Mouse (Mus musculus) CD4-positive, CD25-positive, alpha-beta regulatory T cell, adult 2 months (primary cell): ENCODE results near the gene Ccno.

Experiments
- DNase-seq: peaks from one replicate; pipeline ENCODE4 v3.0.0-alpha.2; 2012; ENCODE audit warnings: low read depth, low spot score

Gene Ccno

DNA sequence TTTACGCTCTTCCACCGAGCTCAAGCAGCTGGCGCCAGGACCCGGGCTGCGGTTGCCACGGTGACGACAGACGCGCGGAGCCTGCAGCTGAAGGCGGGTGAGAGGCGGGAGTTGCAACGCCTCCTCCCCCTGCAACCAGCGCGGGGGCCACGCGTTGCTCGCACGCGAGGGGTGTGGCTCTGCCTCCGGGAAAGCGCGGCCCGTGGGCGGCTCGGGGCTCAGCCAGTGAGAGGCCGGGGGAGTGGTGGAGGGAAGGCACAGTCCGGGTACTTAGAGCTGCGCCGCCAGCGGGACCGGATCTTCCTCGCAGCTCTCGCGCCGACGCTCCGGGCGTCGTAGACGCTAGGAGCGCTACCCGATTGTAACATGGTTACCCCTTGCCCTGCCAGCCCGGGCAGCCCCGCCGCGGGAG is at the start of gene Ccno:
Gene Ccno (plus strand): TSS at position 271 of the 412 bp plus-strand sequence.
- peak; percentile 97 for DNase-seq

- DNase-seq: no peak
These were observed 49.5 kb upstream of the Ccno start for GRCm38 (mm10) chr13:112938130-112938529.

- DNase-seq: no peak
These were observed 45.7 kb upstream of the Ccno start for GRCm38 (mm10) chr13:112941879-112942330.

- DNase-seq: no peak
These were observed 42.3 kb upstream of the Ccno start for GRCm38 (mm10) chr13:112945312-112945711.

DNA sequence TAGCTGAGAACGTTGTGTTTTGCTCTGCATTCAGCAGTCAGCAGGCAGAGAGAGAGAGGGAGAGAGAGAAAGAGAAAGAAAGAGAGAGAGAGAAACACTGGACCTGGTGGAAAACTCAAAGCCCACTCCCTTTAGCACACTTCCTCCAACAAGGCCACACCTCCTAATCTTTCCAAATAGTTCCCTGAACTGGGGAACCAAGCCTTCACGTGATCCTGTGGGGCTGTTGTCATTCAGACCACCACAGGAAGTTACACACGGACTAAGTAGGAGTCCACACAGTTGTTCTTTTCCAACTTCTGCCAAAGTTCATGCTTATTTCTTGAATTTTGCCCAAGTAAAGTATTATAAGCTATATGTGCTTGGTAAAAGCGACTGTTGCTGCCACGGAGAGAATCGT is 41.7 kb upstream of the Ccno start:
- no peak for DNase-seq

DNA sequence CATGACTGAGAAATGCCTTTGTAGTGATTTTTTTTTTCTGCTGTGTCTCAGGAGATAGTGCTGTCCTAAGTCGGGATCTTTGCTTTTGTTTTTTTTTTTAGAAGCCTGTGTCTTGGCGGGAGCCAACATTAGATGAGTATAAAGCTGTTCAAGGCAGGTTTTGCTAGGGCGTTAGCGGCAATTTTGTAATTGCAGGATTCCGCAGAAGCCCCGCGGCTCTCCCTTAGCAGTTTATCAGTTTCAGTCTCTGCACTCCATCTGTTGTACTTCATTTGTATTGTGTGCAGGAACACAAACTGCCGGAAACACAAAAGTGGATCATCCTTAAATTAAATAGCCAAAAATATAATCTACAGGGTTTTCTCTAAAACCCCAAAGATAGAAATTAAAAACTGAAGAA is 33.5 kb upstream of the Ccno start:
- no peak for DNase-seq

DNA sequence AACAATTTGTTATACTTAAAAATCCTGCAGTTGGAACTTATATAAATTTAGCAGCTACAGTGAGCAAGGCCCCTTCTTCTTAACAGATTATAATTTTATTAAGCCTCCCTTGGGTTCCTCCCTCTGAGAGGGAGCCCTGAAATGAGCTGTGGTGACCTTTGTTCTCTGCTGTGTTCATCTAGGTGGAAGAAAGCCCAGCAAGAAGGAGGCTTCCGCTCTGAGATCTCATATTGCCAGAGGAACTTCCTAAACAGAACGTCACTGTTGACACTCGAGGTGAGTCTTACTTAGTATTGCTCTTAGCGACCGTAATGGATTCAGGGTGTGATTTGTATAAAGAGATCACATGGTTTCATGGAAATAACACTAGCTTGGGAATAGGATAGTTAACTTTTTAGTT is 24.5 kb upstream of the Ccno start:
- no peak for DNase-seq

DNA sequence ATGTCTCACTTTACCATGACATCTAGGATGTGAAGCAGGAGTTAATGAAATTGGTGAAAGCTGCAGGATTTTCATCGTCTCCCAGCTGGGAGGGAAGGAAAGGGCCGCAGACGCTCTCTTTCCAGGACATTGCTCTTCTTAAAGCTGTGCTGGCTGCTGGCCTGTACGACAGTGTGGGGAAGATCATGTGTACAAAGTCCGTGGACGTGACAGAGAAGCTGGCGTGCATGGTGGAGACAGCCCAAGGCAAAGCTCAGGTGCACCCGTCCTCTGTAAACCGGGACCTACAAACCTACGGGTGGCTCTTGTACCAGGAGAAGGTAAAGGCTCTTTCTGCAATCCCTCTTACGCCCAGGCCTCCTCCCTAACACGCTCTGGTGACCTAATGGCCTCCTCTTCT is 23.2 kb upstream of the Ccno start:
- no peak for DNase-seq

GRCm38 (mm10) chr13:112967267-112967666 is 20.3 kb upstream of the Ccno start:
- no peak for DNase-seq

- no peak for DNase-seq
These were observed 10.9 kb upstream of the Ccno start for GRCm38 (mm10) chr13:112976720-112977119.

- no peak for DNase-seq
These were observed 1.8 kb upstream of the Ccno start for GRCm38 (mm10) chr13:112985605-112986450.

DNA sequence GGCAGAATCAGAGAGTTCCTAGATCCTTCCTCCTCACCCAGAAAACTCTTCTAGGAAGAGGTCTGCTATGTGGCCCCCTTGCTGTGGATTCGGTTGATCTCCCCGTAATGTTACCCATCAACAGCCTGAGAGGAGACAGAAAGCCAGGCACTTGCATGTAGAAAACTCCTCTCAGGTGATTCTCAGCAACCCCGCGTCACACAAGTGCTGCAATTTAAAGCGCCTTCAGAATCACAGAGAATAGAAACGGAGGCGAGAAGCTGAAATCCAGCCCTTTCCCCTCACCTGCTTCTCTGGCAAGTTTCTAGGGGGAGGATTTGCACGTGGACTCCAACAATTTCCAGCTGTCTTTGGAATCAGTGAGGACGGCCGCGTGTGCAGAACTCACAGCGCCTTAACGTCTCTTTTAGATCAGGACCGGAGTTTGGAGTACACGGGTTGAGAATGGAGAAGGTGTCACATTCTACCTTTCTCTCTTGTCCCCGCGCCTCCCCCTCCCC is 1.1 kb upstream of the Ccno start:
- peak; percentile 24 for DNase-seq

DNA sequence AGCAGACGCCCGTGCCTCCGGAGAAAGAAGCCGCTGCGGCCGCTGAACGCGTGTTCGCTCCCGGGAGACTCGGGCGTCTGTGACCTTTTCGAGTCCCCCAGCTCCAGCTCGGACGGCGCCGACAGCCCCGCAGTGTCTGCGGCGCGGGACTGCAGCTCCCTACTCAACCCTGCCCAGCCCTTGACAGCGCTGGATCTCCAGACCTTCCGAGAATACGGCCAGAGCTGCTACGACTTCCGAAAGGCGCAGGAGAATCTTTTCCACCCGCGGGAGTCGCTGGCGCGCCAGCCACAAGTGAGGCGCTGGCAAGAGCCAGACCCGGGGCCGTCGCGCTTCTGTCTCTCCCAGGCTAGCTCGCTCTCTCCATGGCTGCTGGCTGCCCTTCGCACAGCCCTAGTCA is 389 bp downstream of the Ccno start:
- DNase-seq: no peak

DNA sequence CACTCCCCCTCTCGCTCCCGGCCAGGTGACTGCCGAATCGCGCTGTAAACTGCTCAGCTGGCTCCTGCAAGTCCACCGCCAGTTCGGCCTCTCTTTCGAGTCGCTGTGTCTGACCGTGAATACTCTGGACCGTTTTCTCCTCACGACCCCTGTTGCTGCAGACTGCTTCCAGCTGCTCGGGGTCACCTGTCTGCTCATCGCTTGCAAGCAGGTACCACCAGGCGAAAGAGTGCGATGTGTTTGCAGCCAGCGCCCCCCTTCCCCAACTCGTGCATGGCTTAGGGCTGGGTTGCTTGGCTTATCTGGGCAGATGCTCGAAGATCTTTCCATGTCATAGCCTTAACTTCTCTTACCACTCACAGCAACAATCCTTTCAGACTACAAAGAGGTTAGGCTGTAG is 1.3 kb downstream of the Ccno start:
- peak; percentile 39 for DNase-seq

- peak; percentile 28 for DNase-seq
These were observed 1.9 kb downstream of the Ccno start for GRCm38 (mm10) chr13:112989541-112989940.

DNA sequence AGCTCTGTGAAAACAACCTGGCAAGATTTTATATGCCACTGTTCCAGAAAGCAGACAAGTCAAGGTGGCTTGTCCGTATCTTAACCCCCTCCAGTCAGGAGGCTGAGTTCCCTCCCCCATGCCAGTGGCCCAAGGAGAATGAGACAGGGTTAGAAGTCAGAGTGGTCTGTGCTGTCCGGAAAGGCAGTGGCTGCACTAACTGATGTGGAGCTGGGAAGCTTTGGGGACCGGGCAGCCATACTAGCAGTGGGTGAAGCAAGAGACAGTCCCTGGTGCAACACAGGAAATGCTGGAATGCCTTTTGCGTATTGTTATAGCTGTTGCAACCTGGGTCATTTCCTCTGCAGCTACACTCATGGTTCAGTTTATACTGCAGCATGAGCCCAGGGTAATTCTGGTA is 2.7 kb downstream of the Ccno start:
- peak; percentile 24 for DNase-seq

GRCm38 (mm10) chr13:112993531-112994152 is 6.0 kb downstream of the Ccno start, which contains the start of gene Mcidas:
Mcidas (plus strand) TSS chr13:112993845.
- DNase-seq: peak; percentile 58

GRCm38 (mm10) chr13:112994191-112994590 is 6.6 kb downstream of the Ccno start:
- DNase-seq: peak; percentile 89

- no peak for DNase-seq
These were observed 8.8 kb downstream of the Ccno start for GRCm38 (mm10) chr13:112996407-112996806.

DNA sequence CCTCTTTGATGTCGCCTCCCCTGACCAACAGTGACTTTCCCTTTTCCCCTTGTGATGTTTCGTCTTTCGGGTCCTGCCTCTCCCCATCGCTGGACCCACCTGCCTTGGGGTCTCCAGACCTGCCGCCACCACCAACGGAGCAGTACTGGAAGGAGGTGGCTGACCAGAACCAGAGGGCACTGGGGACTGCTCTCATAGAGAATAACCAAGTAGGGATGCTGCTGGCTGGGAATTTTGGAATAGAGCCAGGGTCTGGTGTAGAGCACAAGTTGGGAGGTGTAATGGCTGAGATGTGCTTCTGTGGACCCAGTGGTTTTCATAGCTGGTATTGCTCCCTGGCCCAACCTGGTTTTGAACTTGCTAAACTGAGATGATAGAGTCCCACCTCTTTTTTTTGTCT is 9.8 kb downstream of the Ccno start:
- DNase-seq: no peak

- DNase-seq: peak; percentile 53
These were observed 11.0 kb downstream of the Ccno start for GRCm38 (mm10) chr13:112998427-112999201.

- DNase-seq: no peak
These were observed 12.5 kb downstream of the Ccno start for GRCm38 (mm10) chr13:113000090-113000489.
